Mouse (Mus musculus) heart, postnatal 0 days (tissue): ENCODE results near the gene Rcc1l. TPM values are rescaled to one million over a fixed set of nuclear protein-coding genes. Genes with fewer than 3 reads are reported as not detected.

ENCODE experiments used
- ATAC-seq: fragments of 200-750 bp; cut with Nextera tagmentation; 2 replicates; pipeline ENCODE4 v1.8.0; 2017; ENCODE audit warnings: low read depth, moderate number of reproducible peaks, moderate library complexity; ENCODE audit not compliant: insufficient read depth
- DNase-seq: peaks from one replicate; pipeline ENCODE4 v3.0.0-alpha.2; 2016; ENCODE audit warnings: low spot score
- H3K27ac ChIP-seq: fragments of 300-500 bp; sonication (generic); 2 replicates; pipeline ENCODE4 v1.5.1; 2014; ENCODE audit warnings: low read depth, mild to moderate bottlenecking
- H3K27me3 ChIP-seq: fragments of 300-500 bp; sonication (generic); 2 replicates; pipeline ENCODE4 v1.6.1; 2014; ENCODE audit warnings: low read length, mixed read lengths; ENCODE audit not compliant: control insufficient read depth, insufficient read depth
- H3K36me3 ChIP-seq: fragments of 300-500 bp; sonication (generic); replicated peaks from 2 replicates; pipeline ENCODE4 v1.6.1; 2014; ENCODE audit warnings: low read length, mixed read lengths; ENCODE audit not compliant: control insufficient read depth, insufficient read depth
- H3K4me1 ChIP-seq: fragments of 300-500 bp; sonication (generic); 2 replicates; pipeline ENCODE4 v1.6.1; 2014; ENCODE audit warnings: antibody characterized with exemption; ENCODE audit not compliant: control insufficient read depth, insufficient read depth
- H3K4me2 ChIP-seq: fragments of 300-500 bp; sonication (generic); 2 replicates; pipeline ENCODE4 v1.6.1; 2014; ENCODE audit warnings: low read depth, mild to moderate bottlenecking, low read length, moderate library complexity
- H3K4me3 ChIP-seq: fragments of 300-500 bp; sonication (generic); 2 replicates; pipeline ENCODE4 v1.5.1; 2014; ENCODE audit warnings: low read depth, low read length
- H3K9ac ChIP-seq: fragments of 300-500 bp; sonication (generic); replicated peaks from 2 replicates; pipeline ENCODE4 v1.6.1; 2014; ENCODE audit warnings: low read depth, low read length, mixed read lengths
- H3K9me3 ChIP-seq: fragments of 300-500 bp; sonication (generic); replicated peaks from 2 replicates; pipeline ENCODE4 v1.6.1; 2016; ENCODE audit warnings: low read length; ENCODE audit not compliant: control insufficient read depth
- CTCF ChIP-seq: IDR thresholded peaks from 2 replicates; pipeline ENCODE4 v1.5.1; 2016; ENCODE audit warnings: antibody characterized with exemption, control low read depth, low read depth
- EP300 ChIP-seq: IDR thresholded peaks from 2 replicates; pipeline ENCODE4 v1.6.1; 2016; ENCODE audit warnings: antibody characterized with exemption, low read depth
- WGBS: fragments of 180-500 bp; shearing (Covaris S2); extraction: QIAGEN DNeasy Blood & Tissue Kit; methylation state at CpG from one replicate; pipeline ENCODE4 v1.1.7; 2014; 5-methylcytosine and 5-hydroxymethylcytosine counted together
- polyA plus RNA-seq: library from polyadenylated mRNA; unstranded; fragments of >200 nt; fragmentation: Nextera tagmentation; extraction: Ambion mirVana; gene quantifications from 2 replicates; pipeline ENCODE4 v1.2.1, GENCODE M21; 2015
- total RNA-seq: library from RNA; depleted of rRNA; stranded (reverse); fragments of >200 nt; gene quantifications from 2 replicates; pipeline ENCODE4 v1.2.3, GENCODE M21; 2014; ENCODE audit warnings: low replicate concordance

Gene Rcc1l
- total and polyA plus RNA-seq, 2 experiments from 2014 or later, result 19.7 to 22.1 TPM

DNA sequence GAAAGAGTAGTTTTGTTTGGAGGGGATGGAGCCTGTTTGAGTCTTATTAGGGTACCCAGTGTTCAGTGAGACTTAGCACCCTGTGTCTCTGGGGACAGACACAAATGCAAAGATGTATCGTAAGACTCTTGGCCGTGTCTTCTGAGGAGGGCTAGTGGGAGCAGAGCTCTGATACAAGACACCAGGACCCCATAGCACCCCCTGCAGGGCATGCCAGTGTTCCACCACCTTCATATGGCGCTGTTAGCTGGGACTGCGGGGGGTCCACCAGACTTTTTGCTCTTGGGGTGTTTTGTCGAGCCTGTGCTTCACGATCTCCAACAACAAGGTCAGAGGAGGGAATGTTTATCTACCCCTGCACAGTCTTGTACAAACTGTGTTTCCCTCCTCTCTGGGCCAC, 37.1 kb downstream of the Rcc1l start:
- H3K27me3 ChIP-seq, result no peaks in the 10 kb centered on the region
- H3K36me3 ChIP-seq, result peaks cover 28% of the 10 kb centered on the region
- no peaks in the 10 kb centered on the region for H3K4me1 ChIP-seq
- no peak overlapping the region for H3K9ac ChIP-seq
- DNase-seq (no peak), ATAC-seq (no peak)
- 78% methylated on average over 6 of the region's 6 CpGs for WGBS
- H3K27ac ChIP-seq, result no peak overlapping the region
- no peak overlapping the region for H3K4me3 ChIP-seq
- H3K9me3 ChIP-seq, result no peaks in the 10 kb centered on the region
- TF ChIP-seq EP300 (no peak), CTCF (0 out of 2 replicates have a peak, but pooled peaks have one; percentile 5)
- no peak overlapping the region for H3K4me2 ChIP-seq

DNA sequence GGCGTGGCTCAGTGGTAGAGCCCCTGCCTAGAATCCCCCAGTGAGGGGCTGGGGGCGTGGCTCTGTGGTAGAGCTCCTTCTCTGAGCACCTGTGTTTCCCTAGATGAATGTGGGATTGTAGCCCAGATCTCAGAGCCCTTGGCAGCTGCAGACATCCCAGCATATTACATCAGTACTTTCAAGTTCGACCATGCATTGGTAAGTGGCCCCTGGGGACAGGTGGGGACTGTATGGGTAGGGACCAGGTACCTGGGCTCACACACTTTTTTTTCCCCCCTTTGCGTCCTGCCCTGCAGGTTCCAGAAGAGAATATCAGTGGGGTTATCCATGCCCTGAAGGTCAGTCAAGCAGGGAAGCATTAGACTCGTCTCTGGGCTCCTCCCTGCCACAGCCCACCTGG, 38.6 kb downstream of the Rcc1l start:
- TF ChIP-seq CTCF (no peak), EP300 (no peak)
- Histone ChIP-seq H3K27me3 (no peaks in the 10 kb centered on the region), H3K36me3 (peaks cover 33% of the 10 kb centered on the region), H3K9me3 (no peaks in the 10 kb centered on the region), H3K4me3 (no peak overlapping the region), H3K4me2 (no peak overlapping the region), H3K9ac (no peak overlapping the region), H3K27ac (no peak overlapping the region), H3K4me1 (no peaks in the 10 kb centered on the region)
- ATAC-seq (no peak), DNase-seq (no peak)
- 75% methylated on average over 5 of the region's 5 CpGs for WGBS

GRCm38 (mm10) chr5:134136022-134136421, 40.6 kb downstream of the Rcc1l start:
- no peaks in the 10 kb centered on the region for H3K4me1 ChIP-seq
- peaks cover 33% of the 10 kb centered on the region for H3K36me3 ChIP-seq
- H3K27me3 ChIP-seq, result no peaks in the 10 kb centered on the region
- no peak overlapping the region for H3K27ac ChIP-seq
- no peak for TF ChIP-seq EP300
- no peak for TF ChIP-seq CTCF
- no peaks in the 10 kb centered on the region for H3K9me3 ChIP-seq
- no peak overlapping the region for H3K4me3 ChIP-seq
- H3K4me2 ChIP-seq, result no peak overlapping the region
- no peak overlapping the region for H3K9ac ChIP-seq
- 94% methylated on average over 12 of the region's 12 CpGs for WGBS
- DNase-seq (no peak), ATAC-seq (no peak)

DNA sequence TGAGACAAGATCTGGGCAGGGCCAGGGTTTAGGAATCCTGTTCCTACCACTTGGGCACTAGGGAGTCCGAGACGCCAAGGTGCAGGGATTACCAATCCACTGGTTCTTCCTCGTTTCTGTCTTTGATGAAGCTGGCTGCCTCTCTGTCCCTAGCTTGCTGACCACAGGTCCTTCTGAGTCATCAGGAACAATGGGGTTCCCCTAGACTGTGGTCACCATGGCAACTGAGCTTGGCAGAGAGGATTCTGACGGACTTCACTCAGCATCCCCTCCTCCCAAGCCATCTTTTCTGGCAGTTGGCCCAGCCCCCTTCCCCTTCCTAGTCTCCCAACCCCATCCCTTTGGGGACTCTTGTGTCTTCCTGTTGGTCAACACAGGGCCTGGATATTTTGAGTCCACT, 45.0 kb downstream of the Rcc1l start:
- WGBS, result 53% methylated on average over 4 of the region's 4 CpGs
- Histone ChIP-seq H3K4me1 (no peaks in the 10 kb centered on the region), H3K4me2 (no peak overlapping the region), H3K36me3 (peaks cover 24% of the 10 kb centered on the region), H3K9me3 (peaks cover 4% of the 10 kb centered on the region; the same call in 1 of the 2 replicates), H3K4me3 (no peak overlapping the region), H3K27ac (no peak overlapping the region), H3K27me3 (no peaks in the 10 kb centered on the region), H3K9ac (no peak overlapping the region)
- no peak for TF ChIP-seq EP300
- no peak for TF ChIP-seq CTCF
- ATAC-seq, result no peak
- DNase-seq, result no peak

DNA sequence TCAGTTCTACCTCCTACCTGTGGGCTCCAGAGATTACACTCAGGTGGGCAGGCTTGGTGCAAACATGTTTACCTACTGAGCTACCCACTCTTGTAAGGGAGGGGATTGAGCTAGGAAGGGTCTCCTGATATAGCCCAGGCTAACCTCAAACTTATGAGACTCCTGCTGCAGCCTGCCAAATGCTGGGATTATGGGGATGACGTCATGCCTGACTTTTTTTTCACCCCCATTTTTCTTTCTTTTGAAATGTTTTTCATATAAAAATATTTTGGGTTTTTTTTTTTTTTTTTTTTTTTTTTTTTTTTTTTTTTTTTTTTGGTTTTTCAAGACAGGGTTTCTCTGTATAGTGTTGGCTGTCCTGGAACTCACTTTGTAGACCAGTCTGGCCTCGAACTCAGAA, 50.3 kb downstream of the Rcc1l start:
- Histone ChIP-seq H3K4me1 (peaks cover 5% of the 10 kb centered on the region; the same call in 1 of the 2 replicates), H3K27me3 (no peaks in the 10 kb centered on the region), H3K36me3 (peaks cover 6% of the 10 kb centered on the region; the same call in 1 of the 2 replicates), H3K9ac (no peak overlapping the region), H3K27ac (no peak overlapping the region), H3K9me3 (peaks cover 5% of the 10 kb centered on the region; the same call in 1 of the 2 replicates), H3K4me2 (no peak overlapping the region), H3K4me3 (no peak overlapping the region)
- TF ChIP-seq CTCF, result no peak
- no peak for TF ChIP-seq EP300
- DNase-seq, result no peak
- no peak for ATAC-seq
- 69% methylated on average over 2 of the region's 2 CpGs for WGBS

- peaks cover 6% of the 10 kb centered on the region; the same call in 1 of the 2 replicates for H3K36me3 ChIP-seq
- H3K9ac ChIP-seq, result no peak overlapping the region
- H3K27ac ChIP-seq, result peak overlapping the region; percentile 77
- ATAC-seq (peak; percentile 78), DNase-seq (peak; percentile 70)
- TF ChIP-seq CTCF, result no peak
- TF ChIP-seq EP300, result no peak
- H3K4me2 ChIP-seq, result no peak overlapping the region
- no peaks in the 10 kb centered on the region for H3K27me3 ChIP-seq
- H3K4me1 ChIP-seq, result peaks cover 20% of the 10 kb centered on the region
- H3K9me3 ChIP-seq, result peaks cover 5% of the 10 kb centered on the region; the same call in 1 of the 2 replicates
- H3K4me3 ChIP-seq, result no peak overlapping the region
- 36% methylated on average over 6 of the region's 6 CpGs for WGBS
Measured at GRCm38 (mm10) chr5:134123846-134124245, 52.7 kb downstream of the Rcc1l start.
